In genomic region chr9:43103675-43104299, GRCm38 (mm10) we compare ENCODE assay signal across 8 mouse cellular contexts. TPM values are rescaled to one million over a fixed set of nuclear protein-coding genes. Genes with fewer than 3 reads are reported as not detected.
A peak's percentile ranks its signal among the peaks of the same experiment; 100 is the strongest.
DNase-seq lines count a peak whose midpoint lies in the region; ATAC-seq lines count a peak whose summit lies in the region.

No protein-coding gene starts in this region.

- peak overlapping the region; percentile 82 for H3K4me2 ChIP-seq in heart, embryonic 15.5 days
- peak overlapping the region; percentile 81 for H3K4me2 ChIP-seq in liver, embryonic 15.5 days

- DNase-seq in frontal cortex, postnatal 10 days (ENCODE audit: low spot score in 2 of 2), result no peak
- DNase-seq in ovary, adult 18-20 months (ENCODE audit: low spot score), result no peak
- no peak for DNase-seq in spleen, postnatal 4 days (ENCODE audit: low spot score in 2 of 2)
- no peak for DNase-seq in testis, postnatal 14 days (ENCODE audit: low spot score)

- H3K27me3 ChIP-seq in megakaryocyte, embryonic 14.5 days (replicated peaks), result peaks cover 29% of the 10 kb centered on the region
- no peaks in the 10 kb centered on the region for H3K27me3 ChIP-seq in heart, embryonic 15.5 days
- H3K27me3 ChIP-seq in liver, embryonic 15.5 days, result peaks cover 42% of the 10 kb centered on the region

- H3K4me3 ChIP-seq in megakaryocyte, embryonic 14.5 days (replicated peaks), result peak overlapping the region; percentile 94
- peak overlapping the region; percentile 87 for H3K4me3 ChIP-seq in heart, embryonic 15.5 days
- H3K4me3 ChIP-seq in liver, embryonic 15.5 days (replicated peaks), result peak overlapping the region; percentile 93

- ATAC-seq in megakaryocyte, adult 5-6 weeks (ENCODE audit: poor library complexity, severe bottlenecking), result no peak
- no peak for ATAC-seq in heart, embryonic 15.5 days (replicated peaks; ENCODE audit: insufficient number of reproducible peaks, insufficient read depth, low FRiP score, low read depth)
- no peak for ATAC-seq in liver, embryonic 15.5 days (ENCODE audit: insufficient read depth)

- 24% methylated on average over 4 of the region's 4 CpGs for WGBS in heart, embryonic 15.5 days
- WGBS in liver, embryonic 15.5 days (ENCODE audit: insufficient replicate concordance), result 26% methylated on average over 4 of the region's 4 CpGs

- no peaks in the 10 kb centered on the region for H3K9me3 ChIP-seq in megakaryocyte, embryonic 14.5 days
- no peaks in the 10 kb centered on the region for H3K9me3 ChIP-seq in heart, embryonic 15.5 days (replicated peaks)
- no peaks in the 10 kb centered on the region for H3K9me3 ChIP-seq in liver, embryonic 15.5 days (replicated peaks)

- H3K36me3 ChIP-seq in megakaryocyte, embryonic 14.5 days (replicated peaks; ENCODE audit: low read length), result no peaks in the 10 kb centered on the region
- H3K36me3 ChIP-seq in heart, embryonic 15.5 days, result no peaks in the 10 kb centered on the region
- no peaks in the 10 kb centered on the region for H3K36me3 ChIP-seq in liver, embryonic 15.5 days (replicated peaks)

- peak overlapping the region; percentile 40; the same call in 1 of the 2 replicates for H3K27ac ChIP-seq in heart, embryonic 15.5 days
- H3K27ac ChIP-seq in liver, embryonic 15.5 days (replicated peaks), result peak overlapping the region; percentile 97

- H3K9ac ChIP-seq in heart, embryonic 15.5 days, result peak overlapping the region; percentile 95
- H3K9ac ChIP-seq in liver, embryonic 15.5 days, result peak overlapping the region; percentile 98

- H3K4me1 ChIP-seq in megakaryocyte, embryonic 14.5 days, result peaks cover 46% of the 10 kb centered on the region
- peaks cover 38% of the 10 kb centered on the region for H3K4me1 ChIP-seq in heart, embryonic 15.5 days (replicated peaks)
- H3K4me1 ChIP-seq in liver, embryonic 15.5 days (replicated peaks), result peaks cover 66% of the 10 kb centered on the region

RNA-seq across cellular contexts. Expression of gene Arhgef12, which starts 3.3 kb away (rescaled TPM):
- 0.16 and 2.4 TPM in 2 replicates for polyA plus RNA-seq in megakaryocyte, embryonic 14.5 days (2012; ENCODE audit: insufficient read depth, low replicate concordance)
- total RNA-seq in megakaryocyte, adult 5-6 weeks (2015), result 0.78 and 1.9 TPM in 2 replicates
- total RNA-seq in megakaryocyte, adult 5-6 weeks (2017), result 1.1 and 5.7 TPM in 2 replicates
- polyA plus RNA-seq in heart, embryonic 15.5 days (2015; fragmentation: Nextera tagmentation; extraction: Ambion mirVana), result 11.0 and 11.3 TPM in 2 replicates
- polyA plus RNA-seq in liver, embryonic 15.5 days (2015; fragmentation: Nextera tagmentation; extraction: Ambion mirVana), result 6.1 and 8.5 TPM in 2 replicates

RNA-seq across cellular contexts. Expression of gene Tmem136, which starts 12.6 kb away (rescaled TPM):
- polyA plus RNA-seq in megakaryocyte, embryonic 14.5 days (2012; ENCODE audit: insufficient read depth, low replicate concordance), result not detected in 2 replicates
- not detected in 2 replicates for total RNA-seq in megakaryocyte, adult 5-6 weeks (2015)
- not detected in 2 replicates for total RNA-seq in megakaryocyte, adult 5-6 weeks (2017)
- polyA plus RNA-seq in heart, embryonic 15.5 days (2015; fragmentation: Nextera tagmentation; extraction: Ambion mirVana), result 10.2 and 11.8 TPM in 2 replicates
- 0.76 and 1.0 TPM in 2 replicates for polyA plus RNA-seq in liver, embryonic 15.5 days (2015; fragmentation: Nextera tagmentation; extraction: Ambion mirVana)
